Mouse (Mus musculus) forebrain, embryonic 15.5 days (tissue): ENCODE results near the gene 1700034I23Rik. TPM values are rescaled to one million over a fixed set of nuclear protein-coding genes. Genes with fewer than 3 reads are reported as not detected.

Experiments used
- polyA plus RNA-seq: library from polyadenylated mRNA; unstranded; fragments of >200 nt; fragmentation: Nextera tagmentation; extraction: Ambion mirVana; gene quantifications from 2 replicates; pipeline ENCODE4 v1.2.1, GENCODE M21; 2015

The 1700034I23Rik gene
- polyA plus RNA-seq, 1 experiment from 2014 or later: 0.52 TPM

Other genes with a start within 250 kb of the 1700034I23Rik start
- 0.18 and 0.19 TPM in 2 replicates for gene Slc25a31, start 193.7 kb downstream of the 1700034I23Rik start, polyA plus RNA-seq
- gene Hspa4l, start 158.0 kb downstream of the 1700034I23Rik start, polyA plus RNA-seq: 38.2 and 48.1 TPM in 2 replicates
- gene Plk4, start 102.5 kb downstream of the 1700034I23Rik start, polyA plus RNA-seq: 26.1 and 27.2 TPM in 2 replicates
- 26.0 and 26.5 TPM in 2 replicates for gene Mfsd8, start 55.7 kb downstream of the 1700034I23Rik start, polyA plus RNA-seq
- 12.4 and 16.6 TPM in 2 replicates for gene Abhd18, start 55.6 kb downstream of the 1700034I23Rik start, polyA plus RNA-seq
- 3.1 TPM in 2 replicates for gene Larp1b, start 47.3 kb upstream of the 1700034I23Rik start, polyA plus RNA-seq
- gene Pgrmc2, start 180.5 kb upstream of the 1700034I23Rik start, polyA plus RNA-seq: 31.0 and 32.5 TPM in 2 replicates